In genomic region chr5:65478224-65478623, GRCm38 (mm10) we compare ENCODE assay signal across 9 mouse cellular contexts. TPM values are rescaled to one million over a fixed set of nuclear protein-coding genes. Genes with fewer than 3 reads are reported as not detected.
DNase-seq lines count a peak whose midpoint lies in the region; ATAC-seq and TF ChIP-seq lines count a peak whose summit lies in the region.
"Had no signal": no experiment of that assay in that cellular context is flagged by ENCODE, and none has a peak within 500 bp of the region (broad histone marks: within the 10 kb centered on the region; RNA-seq: fewer than 3 reads in every experiment).

No protein-coding gene starts in this region.

- no peak for DNase-seq in forebrain, postnatal 0 days
- peak; percentile 27 for DNase-seq in midbrain, postnatal 0 days (ENCODE audit: low spot score)
- no peak for DNase-seq in midbrain, embryonic 10.5 days (ENCODE audit: low spot score)
- DNase-seq in embryo, embryonic 11 days = peak; percentile 38
- peak; percentile 31 for DNase-seq in retina, postnatal 1 day
- DNase-seq in right cerebral cortex, postnatal 14 days = no peak
- DNase-seq in adrenal gland, adult 18-20 months (ENCODE audit: low spot score in 2 of 2) = no peak

- no peak; the same call in 1 of the 2 replicates for ATAC-seq in forebrain, postnatal 0 days
- ATAC-seq in forebrain, embryonic 13.5 days = no peak
- no peak for ATAC-seq in midbrain, postnatal 0 days (ENCODE audit: low FRiP score)

- peak; percentile 28 for TF ChIP-seq CTCF in forebrain, postnatal 0 days (IDR thresholded peaks at IDR 0.05; ENCODE audit: low read depth)
- peak; percentile 57 for TF ChIP-seq CTCF in midbrain, postnatal 0 days (IDR thresholded peaks at IDR 0.05)

- H3K4me3 ChIP-seq in forebrain, postnatal 0 days (ENCODE audit: low read depth, low read length) = no peak overlapping the region
- no peak overlapping the region for H3K4me3 ChIP-seq in forebrain, embryonic 13.5 days
- no peak overlapping the region for H3K4me3 ChIP-seq in midbrain, postnatal 0 days (ENCODE audit: low read depth, low read length)
- no peak overlapping the region for H3K4me3 ChIP-seq in midbrain, embryonic 10.5 days

- no peaks in the 10 kb centered on the region for H3K4me1 ChIP-seq in forebrain, postnatal 0 days (ENCODE audit: insufficient read depth)
- no peaks in the 10 kb centered on the region for H3K4me1 ChIP-seq in forebrain, embryonic 13.5 days
- H3K4me1 ChIP-seq in midbrain, postnatal 0 days (ENCODE audit: insufficient read depth, low read length) = no peaks in the 10 kb centered on the region
- no peaks in the 10 kb centered on the region for H3K4me1 ChIP-seq in midbrain, embryonic 10.5 days

- H3K36me3 ChIP-seq in forebrain, postnatal 0 days (ENCODE audit: insufficient read depth) = no peaks in the 10 kb centered on the region; the same call in 1 of the 2 replicates
- H3K36me3 ChIP-seq in forebrain, embryonic 13.5 days (ENCODE audit: poor library complexity, severe bottlenecking) = no peaks in the 10 kb centered on the region
- 0 out of 2 replicates have a peak, but pooled peaks cover 2% of the 10 kb centered on the region for H3K36me3 ChIP-seq in midbrain, postnatal 0 days (ENCODE audit: insufficient read depth, low read length)
- no peaks in the 10 kb centered on the region for H3K36me3 ChIP-seq in midbrain, embryonic 10.5 days

- no peaks in the 10 kb centered on the region for H3K9me3 ChIP-seq in forebrain, postnatal 0 days (ENCODE audit: low read length)
- H3K9me3 ChIP-seq in forebrain, embryonic 13.5 days (replicated peaks) = no peaks in the 10 kb centered on the region
- no peaks in the 10 kb centered on the region for H3K9me3 ChIP-seq in midbrain, postnatal 0 days (ENCODE audit: low read length)
- no peaks in the 10 kb centered on the region for H3K9me3 ChIP-seq in midbrain, embryonic 10.5 days (replicated peaks)

- WGBS in forebrain, postnatal 0 days = 65% methylated on average over 4 of the region's 4 CpGs
- 71% methylated on average over 4 of the region's 4 CpGs for WGBS in forebrain, embryonic 13.5 days
- WGBS in midbrain, postnatal 0 days = 68% methylated on average over 4 of the region's 4 CpGs
- 74% methylated on average over 4 of the region's 4 CpGs for WGBS in midbrain, embryonic 10.5 days

- no peak overlapping the region for H3K9ac ChIP-seq in forebrain, postnatal 0 days
- H3K9ac ChIP-seq in forebrain, embryonic 13.5 days = no peak overlapping the region
- no peak overlapping the region for H3K9ac ChIP-seq in midbrain, postnatal 0 days (replicated peaks; ENCODE audit: low read length, poor library complexity, severe bottlenecking)

- no peaks in the 10 kb centered on the region for H3K27me3 ChIP-seq in forebrain, postnatal 0 days (ENCODE audit: insufficient read depth, low read length)
- H3K27me3 ChIP-seq in forebrain, embryonic 13.5 days = no peaks in the 10 kb centered on the region
- H3K27me3 ChIP-seq in midbrain, postnatal 0 days (ENCODE audit: insufficient read depth, low read length) = no peaks in the 10 kb centered on the region
- no peaks in the 10 kb centered on the region for H3K27me3 ChIP-seq in midbrain, embryonic 10.5 days (ENCODE audit: low read depth, poor library complexity, severe bottlenecking)

- H3K4me2 ChIP-seq in forebrain, postnatal 0 days (ENCODE audit: low read depth) = no peak overlapping the region
- H3K4me2 ChIP-seq in forebrain, embryonic 13.5 days = no peak overlapping the region
- no peak overlapping the region for H3K4me2 ChIP-seq in midbrain, postnatal 0 days (ENCODE audit: low read depth, low read length, poor library complexity, severe bottlenecking)

- no peak overlapping the region for H3K27ac ChIP-seq in forebrain, postnatal 0 days (ENCODE audit: low read depth, low read length)
- no peak overlapping the region for H3K27ac ChIP-seq in forebrain, embryonic 13.5 days
- no peak overlapping the region for H3K27ac ChIP-seq in midbrain, postnatal 0 days (ENCODE audit: low read depth, low read length)
- H3K27ac ChIP-seq in midbrain, embryonic 10.5 days (replicated peaks) = no peak overlapping the region

RNA-seq across cellular contexts. Expression of gene Gm43552, which starts 14.4 kb away (rescaled TPM):
- total RNA-seq in forebrain, postnatal 0 days (2014; rRNA removed) = not detected in 2 replicates
- 1.3 TPM in 1 of 2 replicates, not detected in the other for polyA plus RNA-seq in forebrain, postnatal 0 days (2015; fragmentation: Nextera tagmentation; extraction: Ambion mirVana)
- not detected in 2 replicates for polyA plus RNA-seq in forebrain, embryonic 13.5 days (2015; fragmentation: Nextera tagmentation; extraction: Ambion mirVana)
- total RNA-seq in midbrain, postnatal 0 days (2014; rRNA removed) = not detected in 2 replicates
- polyA plus RNA-seq in midbrain, postnatal 0 days (2015; fragmentation: Nextera tagmentation; extraction: Ambion mirVana) = not detected in 2 replicates
- polyA plus RNA-seq in midbrain, embryonic 10.5 days (2016; fragmentation: Nextera tagmentation; extraction: Ambion mirVana) = not detected in 2 replicates
- total RNA-seq in adrenal gland, adult 18-20 months (2021) = 1 to 10 TPM in 1 of 2 experiments, not detected in 1; 1.2 TPM
- polyA plus RNA-seq: heart, embryonic 14.5 days had no signal

RNA-seq across cellular contexts. Expression of gene Ugdh, which starts 42.5 kb away (rescaled TPM):
- 28.0 TPM in 2 replicates for total RNA-seq in forebrain, postnatal 0 days (2014; rRNA removed)
- 29.6 and 33.5 TPM in 2 replicates for polyA plus RNA-seq in forebrain, postnatal 0 days (2015; fragmentation: Nextera tagmentation; extraction: Ambion mirVana)
- 60.3 and 62.4 TPM in 2 replicates for polyA plus RNA-seq in forebrain, embryonic 13.5 days (2015; fragmentation: Nextera tagmentation; extraction: Ambion mirVana)
- 17.4 and 24.9 TPM in 2 replicates for total RNA-seq in midbrain, postnatal 0 days (2014; rRNA removed)
- 28.7 and 29.6 TPM in 2 replicates for polyA plus RNA-seq in midbrain, postnatal 0 days (2015; fragmentation: Nextera tagmentation; extraction: Ambion mirVana)
- polyA plus RNA-seq in midbrain, embryonic 10.5 days (2016; fragmentation: Nextera tagmentation; extraction: Ambion mirVana) = 54.4 and 57.4 TPM in 2 replicates
- total RNA-seq in adrenal gland, adult 18-20 months (2021) = 100 to 1,000 TPM in 1 of 2 experiments, 10 to 100 TPM in 1; 64.0 to 114 TPM

RNA-seq across cellular contexts. Expression of gene Smim14, which starts 58.8 kb away (rescaled TPM):
- 139 and 158 TPM in 2 replicates for total RNA-seq in forebrain, postnatal 0 days (2014; rRNA removed)
- 255 and 269 TPM in 2 replicates for polyA plus RNA-seq in forebrain, postnatal 0 days (2015; fragmentation: Nextera tagmentation; extraction: Ambion mirVana)
- 131 and 133 TPM in 2 replicates for polyA plus RNA-seq in forebrain, embryonic 13.5 days (2015; fragmentation: Nextera tagmentation; extraction: Ambion mirVana)
- 189 and 204 TPM in 2 replicates for total RNA-seq in midbrain, postnatal 0 days (2014; rRNA removed)
- polyA plus RNA-seq in midbrain, postnatal 0 days (2015; fragmentation: Nextera tagmentation; extraction: Ambion mirVana) = 222 and 238 TPM in 2 replicates
- 68.6 and 78.9 TPM in 2 replicates for polyA plus RNA-seq in midbrain, embryonic 10.5 days (2016; fragmentation: Nextera tagmentation; extraction: Ambion mirVana)
- 100 to 1,000 TPM; 166 to 180 TPM for total RNA-seq in adrenal gland, adult 18-20 months (2021)

RNA-seq across cellular contexts. Expression of gene Ube2k, which starts 58.8 kb away (rescaled TPM):
- 44.8 and 55.8 TPM in 2 replicates for total RNA-seq in forebrain, postnatal 0 days (2014; rRNA removed)
- 172 and 207 TPM in 2 replicates for polyA plus RNA-seq in forebrain, postnatal 0 days (2015; fragmentation: Nextera tagmentation; extraction: Ambion mirVana)
- 194 and 196 TPM in 2 replicates for polyA plus RNA-seq in forebrain, embryonic 13.5 days (2015; fragmentation: Nextera tagmentation; extraction: Ambion mirVana)
- 40.4 and 55.0 TPM in 2 replicates for total RNA-seq in midbrain, postnatal 0 days (2014; rRNA removed)
- polyA plus RNA-seq in midbrain, postnatal 0 days (2015; fragmentation: Nextera tagmentation; extraction: Ambion mirVana) = 186 and 194 TPM in 2 replicates
- polyA plus RNA-seq in midbrain, embryonic 10.5 days (2016; fragmentation: Nextera tagmentation; extraction: Ambion mirVana) = 182 and 192 TPM in 2 replicates
- total RNA-seq in adrenal gland, adult 18-20 months (2021) = 100 to 1,000 TPM in 1 of 2 experiments, 10 to 100 TPM in 1; 92.4 to 105 TPM

Comparison
In these comparisons a context has a peak if more than half of its experiments do, and no peak if none do; other contexts are left out.
1. DNase-seq: peak in midbrain, postnatal 0 days (single experiment), embryo, embryonic 11 days (single experiment) and retina, postnatal 1 day (single experiment); none in forebrain, postnatal 0 days (single experiment), midbrain, embryonic 10.5 days (single experiment), right cerebral cortex, postnatal 14 days (single experiment) and adrenal gland, adult 18-20 months (0 of 2).